Comparison of ENCODE assay signal across 8 mouse cellular contexts in genomic region chr10:81342686-81343505, GRCm38 (mm10). TPM values are rescaled to one million over a fixed set of nuclear protein-coding genes. Genes with fewer than 3 reads are reported as not detected.
DNase-seq lines count a peak whose midpoint lies in the region; ATAC-seq and TF ChIP-seq lines count a peak whose summit lies in the region.

TSS of gene Gipc3 (minus strand) at chr10:81343266.

- H3K9ac ChIP-seq in limb, embryonic 11.5 days (ENCODE audit: low read length): peak within 1 kb of the TSS; percentile 37

- H3K4me2 ChIP-seq in limb, embryonic 11.5 days (ENCODE audit: low read depth, severe bottlenecking): peak within 1 kb of the TSS; percentile 68

- no peaks in the 10 kb centered on the region; the same call in 1 of the 2 replicates for H3K36me3 ChIP-seq in limb, embryonic 11.5 days (ENCODE audit: control insufficient read depth, insufficient read depth, low read length)

- DNase-seq in adrenal gland, adult 2 months: peak; percentile 56
- DNase-seq in adrenal gland, postnatal 4 days (ENCODE audit: low spot score in 2 of 2): no peak
- DNase-seq in thymus, postnatal 14 days: peak; percentile 32
- DNase-seq in thymus, adult 18-20 months: no peak
- no peak for DNase-seq in limb, embryonic 11.5 days (ENCODE audit: low spot score)
- DNase-seq in gastrocnemius, postnatal 36 days: no peak
- DNase-seq in layer of hippocampus, adult 9-11 months: no peak

- no peak for TF ChIP-seq CTCF in olfactory bulb, adult 2 months (IDR thresholded peaks at IDR 0.05; ENCODE audit: insufficient read depth, low read depth, low read length)

- intact Hi-C loops in gastrocnemius, postnatal 36 days (cut with DNase I): no loop called here

- peaks cover 42% of the 10 kb centered on the region for H3K27me3 ChIP-seq in limb, embryonic 11.5 days (ENCODE audit: control insufficient read depth, insufficient read depth, low read length)

- no peak within 1 kb of the TSS for H3K27ac ChIP-seq in limb, embryonic 11.5 days (replicated peaks; ENCODE audit: low read depth, low read length)
- H3K27ac ChIP-seq in olfactory bulb, adult 2 months (ENCODE audit: insufficient read depth, low read depth, low read length): no peak within 1 kb of the TSS

- peaks cover 13% of the 10 kb centered on the region; the same call in 1 of the 2 replicates for H3K4me1 ChIP-seq in limb, embryonic 11.5 days (ENCODE audit: control insufficient read depth, insufficient read depth, low read length)
- peaks cover 18% of the 10 kb centered on the region for H3K4me1 ChIP-seq in olfactory bulb, adult 2 months (ENCODE audit: control insufficient read depth, insufficient read depth, low read length)

- no peaks in the 10 kb centered on the region for H3K9me3 ChIP-seq in limb, embryonic 11.5 days (ENCODE audit: control insufficient read depth, low read length)

- no peak for TF ChIP-seq POLR2A in olfactory bulb, adult 2 months (IDR thresholded peaks at IDR 0.05; ENCODE audit: insufficient read depth, low read depth, low read length)

- H3K4me3 ChIP-seq in limb, embryonic 11.5 days (ENCODE audit: low read depth, low read length): peak within 1 kb of the TSS; percentile 33
- peak within 1 kb of the TSS; percentile 29 for H3K4me3 ChIP-seq in olfactory bulb, adult 2 months (ENCODE audit: insufficient read depth, low read depth, low read length)

- WGBS in limb, embryonic 11.5 days: 7% methylated on average over 56 of the region's 67 CpGs
- 6% methylated on average over 67 of the region's 67 CpGs for WGBS in olfactory bulb, adult 2 months

- ATAC-seq in limb, embryonic 11.5 days (ENCODE audit: insufficient number of reproducible peaks, low FRiP score, low TSS enrichment, low read depth): no peak

RNA-seq across cellular contexts. Expression of gene Gipc3, which starts in this region (rescaled TPM):
- 10 to 100 TPM in 1 of 2 experiments, 1 to 10 TPM in 1; 2.9 to 10.3 TPM for total RNA-seq in adrenal gland, adult 2 months (2021)
- polyA plus RNA-seq in adrenal gland, adult 2 months (2012; rRNA removed): 2.8 and 3.2 TPM in 2 replicates
- total RNA-seq in adrenal gland, postnatal 4 days (2021): 1 to 10 TPM; 2.3 to 2.6 TPM
- not detected in 2 replicates for polyA plus RNA-seq in limb, embryonic 11.5 days (2014; fragmentation: Nextera tagmentation; extraction: Ambion mirVana)
- polyA plus RNA-seq in olfactory bulb, adult 2 months (2012; ENCODE audit: insufficient read depth, insufficient read length, low replicate concordance, missing spikeins): not detected in 2 replicates
- 1 to 10 TPM; 1.1 to 1.3 TPM for total RNA-seq in gastrocnemius, postnatal 36 days (2021)

Comparison
In these comparisons a context has a peak if more than half of its experiments do, and no peak if none do; other contexts are left out.
1. DNase-seq: peak in adrenal gland, adult 2 months (single experiment) and thymus, postnatal 14 days (single experiment); none in adrenal gland, postnatal 4 days (0 of 2), thymus, adult 18-20 months (0 of 2), limb, embryonic 11.5 days (single experiment), gastrocnemius, postnatal 36 days (0 of 2) and layer of hippocampus, adult 9-11 months (single experiment).